Mouse (Mus musculus): ENCODE results near the gene Palm2.

Palm2 gene

DNA sequence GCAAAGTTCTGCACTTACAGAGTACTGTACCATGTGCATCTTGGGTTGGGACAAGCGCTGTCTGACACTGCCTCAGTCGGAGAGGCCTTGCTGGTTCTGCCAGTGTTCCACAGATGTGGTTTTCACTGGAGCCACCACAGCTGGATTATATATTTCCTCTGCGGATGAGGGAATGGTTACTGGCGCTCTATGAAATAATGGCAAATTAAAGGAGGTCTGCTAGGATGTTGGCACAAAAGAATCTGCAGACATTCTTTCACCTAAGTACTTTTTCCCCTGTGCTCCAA is 135.0 kb downstream of the Palm2 start:
- DNase-seq (ENCODE audit: low spot score), result no peak

DNA sequence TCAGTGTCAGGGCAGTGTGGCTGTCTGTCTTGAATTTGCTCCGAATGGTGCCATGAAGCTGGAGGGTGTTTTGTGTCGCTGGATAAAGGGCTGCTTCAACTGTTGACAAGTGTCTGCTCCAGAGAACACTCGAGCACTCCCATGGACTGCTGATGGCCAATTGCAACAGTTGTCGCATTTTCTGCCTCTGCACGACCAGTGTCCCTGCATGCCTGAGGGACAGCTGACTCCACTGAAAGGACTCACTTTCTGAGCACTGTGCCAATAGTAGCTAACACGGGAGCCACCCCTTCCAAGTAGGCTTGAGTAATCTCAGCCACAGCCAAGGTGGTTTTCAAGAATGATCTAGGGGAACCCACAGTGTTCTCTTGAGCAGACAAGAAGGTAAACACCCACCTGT is 135.7 kb downstream of the Palm2 start:
- peak; percentile 29 for DNase-seq (ENCODE audit: low spot score)

DNA sequence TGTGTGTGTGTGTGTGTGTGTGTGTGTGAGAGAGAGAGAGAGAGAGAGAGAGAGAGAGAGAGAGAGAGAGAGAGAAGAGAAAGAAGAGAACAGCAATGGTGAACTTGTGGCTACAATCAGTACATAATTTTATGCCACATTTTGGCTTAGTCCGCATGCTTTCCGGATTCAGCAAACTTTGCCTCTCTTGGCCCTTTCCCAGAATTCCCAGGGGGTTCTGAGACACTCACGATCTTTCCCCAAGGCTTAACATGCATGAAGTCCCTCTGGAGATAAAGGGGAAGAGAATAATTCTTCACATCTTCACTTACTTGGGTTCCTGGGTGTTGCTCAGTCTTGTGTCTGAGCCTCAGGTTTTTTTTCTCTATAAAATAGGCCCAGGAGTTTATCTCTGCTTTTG is 136.2 kb downstream of the Palm2 start:
- DNase-seq (ENCODE audit: low spot score), result no peak

DNA sequence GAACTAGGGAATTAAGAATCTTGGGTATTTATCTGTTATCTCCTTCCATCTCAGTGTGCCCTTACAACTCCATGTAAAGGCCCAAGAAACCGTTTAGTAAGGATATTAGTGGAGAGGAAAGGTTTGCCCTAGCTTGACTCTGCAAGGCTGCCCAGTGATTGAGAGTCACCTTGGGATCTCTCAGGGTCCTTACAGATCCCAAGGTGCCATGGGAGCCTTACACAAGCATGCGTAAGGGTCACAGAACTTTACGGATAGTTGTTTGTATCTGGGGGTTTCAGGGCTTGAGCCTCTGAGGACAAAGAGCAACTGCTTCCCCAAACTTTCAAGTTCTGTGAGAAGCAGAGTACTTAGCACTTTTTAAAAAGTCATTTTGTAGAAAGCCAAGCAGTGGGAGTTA is 140.1 kb downstream of the Palm2 start:
- no peak for DNase-seq (ENCODE audit: low spot score)

DNA sequence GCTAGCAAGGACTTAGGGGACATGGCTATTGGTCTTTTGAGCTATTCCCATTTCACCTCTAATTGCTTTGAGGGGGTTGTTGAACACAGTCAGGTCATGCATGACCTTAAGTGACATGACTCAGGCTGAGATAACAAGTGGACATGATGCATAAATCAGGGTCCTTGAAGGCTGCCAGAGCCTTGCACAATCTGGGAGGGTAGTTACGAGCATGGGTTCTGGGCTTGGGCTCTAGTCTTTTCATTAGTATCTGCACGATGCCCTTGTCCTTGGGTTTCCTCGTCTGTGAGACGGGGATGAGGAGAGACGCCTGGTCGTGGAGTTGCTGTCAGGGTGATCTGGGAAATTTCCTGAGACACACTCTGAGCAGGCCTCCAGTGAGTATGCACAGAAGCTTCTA is 140.6 kb downstream of the Palm2 start:
- no peak for DNase-seq (ENCODE audit: low spot score)

DNA sequence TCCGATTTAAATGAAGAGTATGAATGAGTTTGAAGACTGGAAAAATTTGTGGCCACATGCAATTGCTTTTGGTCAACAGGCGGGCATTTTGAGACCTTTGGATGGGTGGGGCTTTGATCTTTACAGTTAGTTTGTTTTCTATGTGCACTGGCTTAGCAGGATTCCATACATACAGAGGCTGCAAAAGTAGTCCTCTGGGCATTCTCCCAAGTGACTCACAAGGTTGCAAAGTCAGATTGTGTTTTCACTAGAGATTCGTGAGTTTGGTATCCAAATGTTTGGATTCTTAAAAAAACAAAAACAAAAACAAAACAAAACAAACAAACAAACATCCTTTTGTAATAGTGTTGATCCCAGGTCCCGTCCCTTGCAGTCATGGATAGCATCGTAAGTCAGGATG is 141.6 kb downstream of the Palm2 start:
- no peak for DNase-seq (ENCODE audit: low spot score)

DNA sequence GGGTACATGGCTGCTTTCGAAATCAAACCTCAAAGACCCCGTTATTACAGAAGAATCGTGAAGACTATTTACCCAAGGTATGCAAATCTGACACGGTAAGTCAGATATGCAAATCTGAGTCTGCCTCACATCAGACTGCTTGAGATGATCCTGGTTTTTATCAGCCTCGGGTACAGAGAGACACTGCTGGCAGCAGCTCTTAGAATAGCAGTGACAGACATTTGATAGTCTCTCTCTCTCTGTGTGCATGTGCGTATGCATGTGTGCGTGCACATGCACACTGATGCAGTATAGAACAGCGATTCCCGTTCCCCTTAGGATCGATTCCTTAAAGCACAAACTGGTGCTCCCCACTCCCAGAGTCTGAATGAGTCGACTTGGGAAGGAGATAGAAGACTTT is 142.0 kb downstream of the Palm2 start:
- DNase-seq (ENCODE audit: low spot score), result no peak

DNA sequence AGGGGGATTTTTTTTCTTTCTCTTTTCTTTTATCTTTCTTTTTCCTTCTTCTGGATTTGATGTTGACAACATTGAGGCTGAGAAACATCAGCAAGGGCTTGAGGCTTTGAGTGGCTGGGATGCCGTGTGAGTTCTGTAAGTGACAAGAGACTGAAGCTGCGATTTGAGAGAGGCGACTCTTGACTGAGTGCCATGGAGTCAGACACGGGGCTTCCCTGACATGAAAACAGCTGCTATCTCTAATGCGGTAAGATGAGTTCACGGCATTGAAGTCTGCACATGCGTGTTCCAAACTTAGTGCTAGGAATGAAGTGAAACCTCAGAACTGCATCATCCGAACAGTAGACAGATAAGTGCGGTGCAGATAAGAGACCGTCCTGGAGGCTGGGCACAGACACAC is 145.6 kb downstream of the Palm2 start:
- DNase-seq (ENCODE audit: low spot score), result no peak

DNA sequence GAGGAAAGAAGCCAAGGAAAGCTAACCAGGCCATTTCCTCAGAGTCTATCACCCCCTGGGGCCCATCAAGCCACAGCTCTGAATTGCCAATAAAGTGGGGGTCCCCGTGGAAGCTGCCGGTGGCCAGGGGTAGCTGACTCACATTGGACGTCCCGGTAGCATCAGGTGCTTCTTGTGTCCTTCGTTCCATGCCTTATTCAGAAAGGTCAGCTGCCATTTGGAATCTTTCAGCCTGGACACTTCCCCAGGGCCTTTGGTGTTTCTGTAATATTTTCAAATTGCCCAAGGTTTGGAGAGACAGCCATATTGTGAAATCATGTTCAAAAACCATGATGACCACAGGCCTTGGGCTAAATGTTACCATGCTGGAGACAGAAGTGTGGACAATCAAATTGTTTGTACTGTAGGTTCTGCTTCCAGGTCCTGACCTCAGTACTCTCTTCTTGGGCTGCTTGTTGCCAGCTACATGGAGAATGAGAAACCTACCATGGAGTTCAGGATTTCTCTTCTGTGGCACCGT is 151.3 kb downstream of the Palm2 start:
- peak; percentile 19 for DNase-seq (ENCODE audit: low spot score)

DNA sequence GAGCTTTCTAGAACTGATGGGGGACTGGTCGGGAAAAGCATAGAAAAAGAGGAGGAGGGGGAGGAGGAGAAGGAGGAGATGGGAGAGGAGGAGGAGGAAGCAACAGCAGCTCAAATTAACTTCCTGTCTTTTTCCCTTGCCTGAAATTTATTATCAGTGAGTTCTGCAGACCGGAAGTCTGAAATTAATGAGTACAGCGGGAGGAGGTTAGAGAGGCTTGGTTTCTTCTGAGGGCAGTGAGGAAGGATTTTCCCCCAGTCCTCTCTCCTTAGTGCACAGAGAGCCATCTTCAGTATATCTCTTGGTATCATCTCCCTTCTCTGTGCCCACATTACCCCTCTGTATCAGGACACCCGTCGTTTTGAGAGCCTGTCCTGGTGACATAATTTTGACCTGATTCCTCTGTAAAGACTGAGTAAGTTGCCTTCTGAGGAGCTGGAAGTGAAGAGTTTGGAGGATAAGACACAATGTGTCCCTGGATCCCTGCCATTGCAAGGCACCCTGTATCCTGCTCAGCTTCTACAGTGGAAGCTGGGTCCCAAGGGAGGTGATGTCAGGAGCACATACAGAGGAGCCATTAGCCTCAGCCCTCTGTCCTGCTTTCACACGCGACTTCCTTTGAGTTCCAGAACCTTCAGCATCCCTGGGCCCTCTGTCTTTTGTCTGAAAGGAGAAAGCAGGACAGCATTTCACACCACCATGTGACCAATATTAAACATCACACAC is 153.0 kb downstream of the Palm2 start:
- DNase-seq (ENCODE audit: low spot score), result no peak

DNA sequence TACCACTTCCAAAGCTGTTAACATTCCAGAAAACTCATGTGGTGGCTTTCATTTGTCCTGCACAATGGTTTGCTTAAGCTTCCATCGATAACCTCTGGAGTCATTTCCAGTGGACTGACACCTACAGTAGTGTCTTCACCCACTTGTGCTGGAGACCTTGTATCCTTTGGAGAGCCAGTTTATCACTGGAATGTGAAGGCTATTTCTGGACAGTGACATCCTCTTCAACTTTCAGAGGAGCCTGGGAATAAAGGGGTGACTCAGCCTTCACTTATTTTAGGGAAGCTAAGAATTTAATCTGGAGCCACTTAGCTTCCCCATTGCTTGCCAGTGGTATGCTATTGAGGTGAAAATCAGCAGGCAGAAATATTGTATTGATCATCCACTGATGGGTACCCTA is 154.3 kb downstream of the Palm2 start:
- DNase-seq (ENCODE audit: low spot score), result no peak

DNA sequence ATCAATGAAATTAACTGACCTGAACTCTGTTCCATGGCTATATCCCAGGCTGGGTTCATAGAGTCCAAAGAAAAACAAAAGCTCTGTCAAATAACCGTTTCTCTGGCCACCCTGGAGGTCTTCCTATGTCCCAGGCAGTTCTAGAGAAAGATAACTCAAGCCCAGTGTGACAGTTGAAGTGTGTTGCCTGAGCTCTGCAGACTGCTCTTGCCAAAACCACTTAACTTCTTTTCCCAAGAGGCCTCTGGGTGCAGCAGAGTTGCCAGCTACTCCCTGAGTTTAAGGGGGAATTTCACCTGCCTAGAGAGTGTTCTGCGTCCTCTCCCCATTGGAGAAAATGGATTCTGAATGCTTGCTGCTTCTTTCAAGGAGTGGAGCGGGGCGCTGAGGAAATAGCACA is 158.7 kb downstream of the Palm2 start:
- DNase-seq (ENCODE audit: low spot score), result no peak

DNA sequence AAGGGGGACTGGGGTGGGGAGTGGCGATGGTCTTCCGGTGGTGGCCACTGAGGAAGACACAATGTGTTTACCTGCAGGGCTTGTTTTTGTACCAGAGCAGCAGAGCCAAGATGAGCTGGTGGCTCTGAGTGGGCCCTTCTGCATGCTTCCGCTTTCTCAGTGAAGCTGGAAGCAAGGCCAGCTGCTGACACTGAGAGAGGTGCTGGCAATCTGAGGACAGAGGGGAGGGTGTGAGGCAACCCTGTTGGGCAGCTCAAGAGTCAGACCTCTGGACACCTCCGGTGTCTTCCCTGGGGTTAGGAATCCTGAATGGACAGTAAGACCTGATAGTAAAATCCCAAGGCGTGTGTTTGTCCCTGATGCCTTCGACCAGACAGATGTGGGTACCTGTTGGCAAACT is 165.9 kb downstream of the Palm2 start:
- no peak for DNase-seq (ENCODE audit: low spot score)

DNA sequence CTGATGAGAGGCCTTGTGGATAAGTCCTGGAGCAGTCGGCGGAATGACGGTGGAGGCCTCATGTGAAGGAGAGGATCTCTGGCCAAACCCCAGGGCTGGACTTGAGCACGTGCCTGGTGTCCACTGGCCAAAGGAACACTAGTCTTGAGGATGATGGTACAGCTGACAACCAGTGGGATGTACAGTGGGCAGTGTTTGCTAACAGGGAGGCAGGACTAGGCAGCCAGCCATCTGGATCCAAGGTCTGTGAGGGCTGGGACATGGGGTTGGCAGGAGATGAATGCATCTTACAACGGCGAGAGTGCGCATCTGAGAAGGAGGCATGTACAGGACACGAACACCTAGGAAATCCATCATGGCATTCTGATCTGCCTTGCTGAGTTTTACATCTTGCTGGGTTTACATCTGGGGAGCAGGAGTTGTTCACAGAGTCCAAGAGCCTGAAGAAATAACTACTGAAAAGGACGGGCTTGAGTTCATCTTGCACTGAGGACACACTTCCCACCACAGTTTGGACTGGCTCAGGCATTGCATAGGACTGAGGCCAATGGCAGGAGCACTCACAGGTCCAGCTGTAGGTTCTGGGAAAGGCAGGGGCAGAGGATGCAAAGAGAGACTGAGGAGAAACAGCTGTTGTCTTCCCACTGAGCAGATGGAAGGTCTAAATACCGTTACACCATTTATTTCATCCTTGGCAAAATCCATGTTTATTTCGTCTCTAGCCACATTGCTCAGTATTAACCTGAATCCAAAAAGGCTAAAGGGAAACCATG is 166.8 kb downstream of the Palm2 start:
- peak; percentile 28 for DNase-seq (ENCODE audit: low spot score)

DNA sequence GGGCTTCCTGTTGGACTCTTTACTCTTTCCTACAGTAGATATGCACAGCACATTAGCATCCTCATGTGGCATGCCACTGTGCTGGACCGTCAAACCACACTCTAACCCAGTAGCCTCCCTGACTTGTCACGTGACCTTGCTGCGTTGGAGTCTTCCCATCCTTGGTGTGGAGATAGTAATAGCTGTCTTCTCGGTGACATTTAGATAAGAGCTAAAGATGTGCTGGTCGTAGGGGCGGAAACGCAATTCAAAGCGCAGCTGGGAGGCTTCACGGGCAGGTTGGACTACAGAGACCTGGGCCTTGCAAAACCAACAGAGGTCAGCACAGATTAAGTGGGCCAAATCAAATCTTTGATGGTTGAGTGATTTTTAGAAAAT is 167.4 kb downstream of the Palm2 start:
- peak; percentile 42 for DNase-seq (ENCODE audit: low spot score)

DNA sequence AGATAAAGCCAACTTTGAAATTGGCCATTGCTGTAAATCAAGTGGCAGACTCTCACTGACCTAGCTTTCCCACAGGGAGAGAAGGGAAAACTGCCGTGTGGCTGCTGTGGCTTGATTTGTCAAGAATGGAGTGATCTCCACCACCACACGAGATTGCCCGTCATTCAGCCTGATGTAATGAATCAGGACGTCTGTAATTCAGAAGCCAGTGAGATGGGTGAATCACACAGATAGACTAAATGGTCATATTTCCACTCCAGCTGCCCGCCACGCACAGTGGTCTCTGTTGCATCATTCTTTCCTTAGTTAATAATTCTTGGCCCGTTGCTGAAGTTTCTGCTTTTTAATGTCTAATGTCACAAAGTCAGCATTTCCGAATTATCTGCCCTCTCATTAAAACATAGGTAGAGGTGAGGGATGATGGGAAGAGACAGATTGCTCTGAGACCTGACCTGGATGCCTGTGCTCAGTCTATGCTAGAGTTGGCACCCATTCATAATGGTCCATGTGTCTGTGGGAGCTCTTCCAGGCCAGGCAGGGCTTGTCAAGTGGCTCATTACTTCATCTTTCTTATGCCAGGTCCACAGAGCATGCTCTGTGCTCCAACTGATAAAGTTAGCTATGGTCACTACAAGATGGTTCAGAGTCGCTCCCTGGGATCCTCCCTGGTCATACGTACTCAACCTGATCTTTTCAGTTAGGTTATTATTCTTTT is 168.0 kb downstream of the Palm2 start:
- no peak for DNase-seq (ENCODE audit: low spot score)

DNA sequence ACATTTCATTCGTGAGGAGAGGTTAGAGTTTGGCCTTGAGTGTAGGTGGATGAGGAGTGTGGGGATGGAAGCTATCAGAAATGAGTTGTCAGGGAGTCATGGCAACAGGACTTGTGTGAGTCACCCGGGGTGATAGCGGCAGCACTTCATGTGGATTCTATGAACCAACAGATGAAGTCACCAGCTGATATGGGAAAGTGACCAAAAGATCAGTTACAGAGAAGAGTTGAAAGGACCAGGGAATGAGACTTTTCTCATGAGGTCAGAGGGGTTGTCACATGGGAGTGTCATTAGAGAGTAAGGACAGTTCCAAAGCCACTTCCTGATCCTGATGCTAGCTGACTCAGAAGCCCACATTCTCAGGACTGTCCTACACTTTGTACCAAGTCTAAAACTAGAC is 172.2 kb downstream of the Palm2 start:
- DNase-seq (ENCODE audit: low spot score), result no peak

DNA sequence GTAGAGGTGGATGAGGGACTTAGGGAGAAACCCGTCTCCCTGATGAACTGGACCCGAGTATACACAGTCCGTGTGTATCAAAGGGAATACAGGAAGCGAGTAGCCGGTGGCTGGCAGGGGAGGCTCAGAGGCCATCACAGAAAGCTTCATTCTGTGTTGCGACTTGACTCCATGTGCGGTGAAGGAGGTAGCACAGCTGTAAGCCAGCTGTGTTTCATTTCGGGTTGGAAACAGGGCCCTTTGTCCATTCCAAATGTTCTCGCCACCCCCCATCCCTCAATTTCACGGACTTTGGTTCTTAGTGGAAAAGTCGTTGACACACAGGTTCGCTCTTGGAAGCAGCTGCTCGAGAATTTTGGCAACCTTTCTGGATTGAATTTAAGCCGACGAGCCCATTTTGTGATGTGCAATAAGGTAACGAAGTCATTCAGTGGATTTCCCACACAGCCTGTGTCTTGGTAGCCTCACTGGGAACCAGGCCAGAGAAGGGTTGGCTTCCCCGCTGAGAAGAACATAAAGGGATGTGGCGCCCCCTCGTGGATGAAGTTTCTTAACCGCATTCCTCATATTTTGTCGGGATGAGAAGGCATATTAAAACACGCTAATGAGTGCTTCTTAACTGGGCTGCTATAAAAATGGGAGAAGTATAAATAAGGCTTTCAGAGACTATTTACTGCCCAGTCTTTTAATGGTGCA is 173.3 kb downstream of the Palm2 start:
- peak; percentile 79 for DNase-seq (ENCODE audit: low spot score)

DNA sequence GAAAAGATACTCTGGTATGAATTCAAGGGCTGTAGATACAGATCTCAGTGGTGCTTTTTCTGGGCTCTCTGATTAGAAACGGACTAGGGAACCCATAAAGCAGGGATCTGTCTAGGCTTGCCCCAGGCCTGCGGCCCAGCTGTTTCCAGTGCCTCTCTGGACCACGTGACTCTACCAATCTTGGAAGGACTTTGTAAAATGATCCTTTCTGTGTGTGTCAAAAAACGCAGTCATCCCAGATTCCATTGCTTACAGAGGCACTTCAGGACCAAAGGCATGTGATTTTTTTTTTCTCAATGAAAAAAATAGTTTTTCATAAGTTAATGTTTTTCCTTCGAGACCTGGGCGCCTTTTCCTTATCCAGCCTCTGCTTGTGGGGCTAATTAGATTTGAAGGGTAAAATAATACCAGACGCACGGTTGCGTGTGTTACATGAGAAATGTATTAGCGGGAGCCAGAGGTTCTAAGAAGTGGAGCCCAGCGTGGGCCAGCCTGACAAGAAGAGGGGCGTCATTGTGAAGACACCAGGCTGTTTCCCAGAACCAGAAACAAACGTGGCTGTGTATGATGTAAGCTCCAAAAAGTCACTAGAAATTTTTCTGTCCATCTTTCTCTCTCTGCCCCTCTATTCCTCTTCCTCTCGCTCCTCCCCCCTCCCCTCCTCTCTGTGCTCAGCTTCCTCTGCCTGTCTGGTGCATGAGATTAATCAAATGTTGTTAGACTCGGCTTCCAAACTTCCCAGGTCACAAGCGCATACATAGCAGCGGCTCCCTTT is 177.4 kb downstream of the Palm2 start:
- no peak for DNase-seq (ENCODE audit: low spot score)

DNA sequence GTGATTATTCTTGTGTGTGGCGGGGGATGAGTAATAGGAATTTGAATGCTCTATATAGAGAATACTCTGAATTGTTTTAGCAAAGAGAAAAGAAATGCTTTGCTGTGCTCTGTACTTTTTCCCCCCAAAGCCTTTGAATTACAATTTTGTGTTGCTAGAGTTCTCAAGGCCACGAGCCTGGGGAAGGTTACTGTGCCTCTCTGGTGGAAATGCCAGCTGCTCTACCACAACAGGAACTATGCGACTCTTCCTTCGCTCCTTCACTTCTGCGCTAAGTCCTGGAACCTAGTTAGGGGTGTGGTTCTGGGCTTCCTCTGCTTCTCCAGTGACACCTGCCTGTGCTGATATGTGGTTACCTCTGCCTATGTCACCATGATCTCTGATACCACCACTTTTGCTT is 178.7 kb downstream of the Palm2 start:
- no peak for DNase-seq (ENCODE audit: low spot score)

DNA sequence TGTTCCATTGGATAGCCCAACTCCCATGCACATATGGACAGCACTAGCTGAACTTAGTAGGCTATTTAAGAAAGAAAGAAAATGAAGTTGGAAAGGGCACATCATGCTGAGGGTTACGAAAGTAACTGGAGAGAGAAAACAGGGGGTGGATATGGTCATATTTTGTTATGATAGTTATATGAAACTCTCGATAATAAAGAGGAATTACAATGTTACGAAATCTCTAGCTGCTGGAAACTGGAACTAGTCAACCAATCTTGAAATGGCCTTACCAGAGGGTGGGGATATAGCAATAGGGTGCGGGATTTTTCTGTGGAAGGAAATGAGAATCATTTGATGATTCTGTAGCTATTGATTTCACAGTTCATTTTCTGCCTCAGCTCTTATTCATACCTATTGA is 180.6 kb downstream of the Palm2 start:
- DNase-seq (ENCODE audit: low spot score), result no peak

DNA sequence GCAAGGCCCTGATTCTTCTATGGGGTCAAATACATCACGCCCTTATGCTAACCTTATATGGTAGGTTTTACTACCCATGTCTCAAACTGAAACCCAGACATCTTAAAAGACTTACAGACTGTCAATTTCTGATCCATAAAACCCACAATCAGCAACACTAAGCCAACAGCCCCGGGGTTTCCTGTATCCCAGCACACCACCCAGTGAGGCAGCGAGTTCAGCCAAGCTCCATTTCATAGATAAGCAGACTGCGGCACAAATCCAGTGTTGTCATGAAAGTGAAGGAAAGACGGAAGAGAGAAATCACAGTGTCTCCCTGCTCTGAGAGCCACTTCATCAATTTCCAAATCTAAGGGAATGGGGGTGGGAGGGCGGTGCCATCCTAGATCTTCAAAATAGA is 184.7 kb downstream of the Palm2 start:
- DNase-seq (ENCODE audit: low spot score), result no peak

Data from lung, postnatal 25 days (tissue).